Mouse (Mus musculus) embryo, embryonic 9.5 days (tissue): ENCODE results near the gene Camkmt.
A peak's percentile ranks its signal among the peaks of the same experiment; 100 is the strongest.

ENCODE experiments used
- DNase-seq: peaks from one replicate; pipeline ENCODE4 v3.0.0-alpha.2; 2017; ENCODE audit errors: extremely low spot score

Gene Camkmt

DNA sequence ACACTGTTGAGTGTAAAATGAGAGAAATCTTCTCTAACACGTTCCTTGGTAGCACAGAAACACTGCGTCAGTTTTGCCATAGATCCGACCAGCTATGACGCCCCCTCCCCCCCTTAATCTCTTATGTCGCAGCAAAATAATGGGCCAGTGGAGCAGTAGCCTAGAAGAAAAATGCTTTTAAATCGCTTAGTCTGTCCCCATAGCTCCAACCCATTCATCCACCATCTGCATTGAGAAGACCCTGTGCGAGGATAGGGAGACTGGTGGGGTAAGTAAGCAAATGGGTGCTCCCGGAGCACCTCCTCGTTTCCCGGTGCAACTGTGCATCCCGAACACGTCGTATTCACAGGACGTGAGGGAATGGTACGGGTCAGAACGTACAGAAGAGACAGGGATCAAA lies 731 bp upstream of the Camkmt start:
- DNase-seq, result no peak

DNA sequence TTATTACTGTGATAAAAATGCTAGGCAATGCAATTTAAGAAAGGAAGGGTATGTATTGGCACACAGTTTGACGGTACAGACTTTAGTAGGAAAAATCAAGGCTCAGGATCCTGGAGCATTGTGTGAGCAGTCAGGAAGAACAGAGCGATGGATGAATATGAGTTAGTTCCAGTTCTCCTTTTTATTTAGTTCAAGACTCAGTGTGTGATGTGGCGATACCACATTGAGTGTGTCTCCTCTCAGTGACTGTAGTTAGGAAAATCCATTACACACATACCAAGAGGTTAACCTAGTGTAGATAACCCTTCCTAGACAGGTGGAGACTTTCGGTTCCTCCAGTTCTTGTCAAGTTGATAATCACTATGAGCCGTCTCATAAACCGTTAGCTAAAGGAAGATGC lies 1.4 kb downstream of the Camkmt start:
- DNase-seq, result no peak

- no peak for DNase-seq
These were observed 6.0 kb downstream of the Camkmt start for GRCm38 (mm10) chr17:85096396-85096795.

GRCm38 (mm10) chr17:85098677-85099323 lies 8.4 kb downstream of the Camkmt start:
- DNase-seq, result no peak

DNA sequence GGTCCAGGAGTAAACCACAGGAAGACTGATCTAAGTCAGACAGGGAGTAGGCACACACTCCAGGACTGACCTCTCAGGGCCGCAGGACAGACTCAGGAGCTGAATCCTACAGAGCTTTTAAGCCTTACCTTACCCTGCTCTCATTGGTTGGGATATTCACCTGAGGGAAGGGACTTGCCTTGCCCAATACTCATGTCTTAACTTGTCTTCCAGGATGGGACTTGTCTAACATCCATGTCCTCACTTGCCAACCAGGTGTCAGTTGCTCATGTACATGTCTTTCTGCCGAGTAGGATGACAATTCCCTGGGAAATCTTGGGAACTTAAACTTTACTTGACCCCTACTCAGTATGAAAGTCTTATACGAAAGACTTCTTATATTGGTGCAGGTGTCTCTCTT lies 9.9 kb downstream of the Camkmt start:
- no peak for DNase-seq

DNA sequence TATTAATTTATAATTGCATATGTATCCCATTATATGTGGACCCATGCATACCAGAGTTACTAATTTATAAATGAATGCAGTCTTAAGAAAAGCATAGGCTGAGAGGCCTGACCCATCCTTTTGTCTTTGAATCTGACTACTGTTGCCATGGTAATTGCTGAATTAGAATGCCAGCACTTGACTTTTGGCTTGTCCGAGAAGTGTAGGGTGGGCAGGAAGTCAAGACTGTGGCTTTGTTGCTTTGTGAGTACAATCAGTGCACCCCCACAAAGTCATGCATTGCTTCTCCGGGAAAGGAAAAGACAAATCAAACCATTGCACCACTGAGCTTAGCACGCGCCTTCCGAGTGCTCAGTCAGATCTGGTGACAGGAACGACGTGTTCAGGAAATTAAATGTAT lies 11.4 kb downstream of the Camkmt start:
- no peak for DNase-seq

DNA sequence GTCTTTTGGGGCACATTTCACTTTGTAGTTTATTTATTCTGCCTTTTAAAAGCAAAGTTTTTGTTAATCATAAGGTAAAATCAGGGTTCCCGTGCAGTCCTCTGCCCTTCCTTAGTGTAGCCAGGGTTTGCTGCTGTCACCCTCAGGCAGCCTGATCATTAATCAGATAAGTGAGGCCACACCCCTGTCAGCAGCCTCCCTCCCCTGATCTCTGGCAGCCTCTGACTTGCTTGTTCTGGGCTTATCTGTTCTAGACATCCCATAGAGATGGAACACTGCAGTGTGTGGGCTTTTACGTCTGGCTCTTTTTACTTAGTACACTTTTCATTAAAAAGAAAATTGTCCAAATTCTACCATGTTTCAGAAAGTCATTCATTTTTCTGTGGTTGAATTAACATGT lies 13.0 kb downstream of the Camkmt start:
- DNase-seq, result no peak

- no peak for DNase-seq
These were observed 20.3 kb downstream of the Camkmt start for GRCm38 (mm10) chr17:85110640-85111039.

DNA sequence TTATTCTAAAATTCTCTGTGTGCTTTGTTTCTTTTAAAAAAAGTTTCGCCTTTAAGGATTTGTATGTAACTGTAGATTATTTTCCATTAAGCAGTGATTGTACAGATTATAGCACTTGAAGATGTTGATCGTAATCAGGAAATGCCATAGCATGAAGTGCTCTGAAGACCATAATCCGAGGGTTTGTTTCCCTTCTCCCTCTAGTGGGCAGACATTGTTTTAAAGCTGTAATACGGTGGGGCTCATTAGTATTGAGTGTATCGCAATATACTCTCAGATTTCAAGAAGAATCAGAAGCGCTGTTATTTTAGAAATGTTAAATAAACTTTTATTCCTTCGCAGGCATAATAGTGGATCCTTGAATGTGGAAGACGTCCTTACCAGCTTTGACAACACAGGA lies 23.1 kb downstream of the Camkmt start:
- DNase-seq, result no peak

- peak; percentile 29 for DNase-seq
These were observed 26.3 kb downstream of the Camkmt start for GRCm38 (mm10) chr17:85116643-85117042.

- DNase-seq, result no peak
These were observed 48.0 kb downstream of the Camkmt start for GRCm38 (mm10) chr17:85138393-85138792.

- no peak for DNase-seq
These were observed 51.3 kb downstream of the Camkmt start for GRCm38 (mm10) chr17:85141621-85142020.

DNA sequence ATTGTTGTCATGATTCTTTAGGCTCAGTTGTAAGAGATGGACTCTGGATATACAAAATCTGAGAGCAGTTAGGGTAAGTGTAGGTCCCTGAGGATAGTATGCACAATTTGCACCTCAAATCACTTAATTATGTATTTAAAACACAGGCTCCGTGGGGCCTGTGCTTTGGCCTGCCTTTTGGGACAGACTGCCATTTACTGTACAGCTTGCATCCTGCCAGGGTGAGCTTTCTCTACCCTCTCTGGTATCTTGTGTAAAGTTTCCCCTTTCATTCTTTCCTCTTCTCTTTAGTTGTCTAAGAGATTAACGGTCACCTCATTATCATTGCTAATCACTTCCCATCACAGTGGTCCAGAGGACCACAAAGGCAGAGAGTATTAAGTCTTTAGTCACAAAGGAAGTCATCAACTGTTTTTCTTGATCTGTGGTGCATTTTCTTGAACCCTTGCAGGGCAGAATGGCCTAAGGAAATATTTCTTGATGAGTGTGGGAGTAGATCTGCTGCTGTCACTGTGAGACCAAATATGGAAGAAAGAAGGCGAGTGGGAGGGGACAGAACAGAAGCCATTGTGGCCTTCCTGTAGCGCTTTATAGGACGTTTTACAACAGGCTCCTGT lies 52.3 kb downstream of the Camkmt start:
- no peak for DNase-seq

DNA sequence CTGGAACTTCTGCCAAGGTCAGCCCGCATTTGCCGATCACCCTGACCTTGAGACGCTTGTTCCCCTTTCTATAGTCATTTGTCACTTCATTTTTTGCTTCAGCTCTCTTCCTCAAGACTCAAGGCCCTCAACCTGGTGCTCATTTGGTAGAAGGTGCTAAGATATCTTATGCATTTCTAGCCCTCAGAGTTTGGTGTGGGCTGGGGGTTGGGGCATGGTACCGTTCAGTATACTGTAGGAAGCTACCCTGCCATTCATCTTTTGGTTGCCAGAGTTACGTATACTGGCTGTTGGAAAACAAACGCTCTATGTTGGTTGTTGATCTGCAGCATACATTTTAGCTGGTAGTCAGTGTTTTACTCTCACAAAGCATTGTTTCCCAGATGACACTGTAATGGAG lies 53.8 kb downstream of the Camkmt start:
- no peak for DNase-seq

GRCm38 (mm10) chr17:85148348-85148747 lies 58.0 kb downstream of the Camkmt start:
- DNase-seq, result no peak

DNA sequence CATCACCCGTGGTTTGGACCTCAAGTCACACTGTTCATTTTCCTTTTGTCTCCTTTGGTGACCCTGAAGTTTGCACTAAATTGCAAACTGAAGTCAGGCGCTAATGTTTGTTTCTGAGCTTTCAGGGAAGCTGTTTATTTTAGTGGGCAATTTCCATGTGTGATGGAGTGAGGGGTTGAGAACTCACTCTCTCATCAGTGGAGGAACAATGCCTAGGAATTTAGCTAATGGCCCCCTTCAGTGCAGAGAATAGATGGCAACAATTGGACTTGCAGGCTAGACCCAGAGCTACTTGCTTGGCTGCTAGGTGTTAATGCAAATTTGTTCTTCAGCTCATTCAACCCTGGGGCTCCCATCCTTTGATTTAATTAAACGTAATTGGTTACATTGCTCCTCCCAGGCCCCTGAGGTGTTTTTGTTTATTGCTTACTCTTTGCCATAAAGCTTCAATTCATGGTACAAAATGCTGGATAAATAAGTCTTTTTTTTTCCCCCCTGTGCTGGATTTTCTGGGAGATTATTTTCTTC lies 58.9 kb downstream of the Camkmt start:
- no peak for DNase-seq

GRCm38 (mm10) chr17:85151264-85151663 lies 60.9 kb downstream of the Camkmt start:
- DNase-seq, result no peak

DNA sequence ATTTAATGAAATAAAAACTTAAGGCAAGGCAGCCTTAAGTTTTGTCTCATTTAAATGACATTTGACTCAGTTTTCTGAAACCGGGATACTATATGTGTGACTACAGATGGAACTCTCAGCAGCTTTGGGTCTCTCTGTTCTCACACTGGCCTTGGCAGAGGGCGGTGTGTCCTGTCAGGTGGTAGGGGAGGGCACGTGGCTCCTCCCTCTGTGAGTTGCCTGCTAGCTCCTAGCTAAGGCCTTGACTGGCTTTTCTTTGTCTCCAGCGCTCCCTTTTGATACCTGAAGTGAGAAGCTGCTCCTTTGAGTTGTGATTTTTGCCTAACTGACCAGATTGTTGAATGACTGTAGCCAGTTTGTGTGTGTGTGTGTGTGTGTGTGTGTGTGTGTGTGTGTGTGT lies 67.8 kb downstream of the Camkmt start:
- no peak for DNase-seq

DNA sequence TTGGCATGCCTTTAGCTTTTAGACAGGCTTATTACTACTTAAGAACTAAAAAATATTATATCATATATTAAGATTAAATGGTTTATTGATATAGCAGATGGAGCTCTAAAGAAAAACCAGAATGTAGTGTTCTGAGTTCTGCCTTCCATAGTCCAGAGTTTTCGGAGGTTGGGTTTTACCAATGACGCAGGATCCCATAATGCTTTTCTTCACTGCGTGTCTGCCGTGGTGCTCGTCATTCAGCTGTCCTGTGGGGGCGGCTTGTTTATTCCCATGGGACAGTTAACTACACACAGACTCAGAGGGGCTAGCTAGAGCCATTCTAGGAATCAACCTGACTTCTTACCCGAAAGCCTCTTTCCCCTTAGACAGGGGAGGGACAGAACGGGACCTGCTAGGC lies 69.2 kb downstream of the Camkmt start:
- DNase-seq, result no peak

DNA sequence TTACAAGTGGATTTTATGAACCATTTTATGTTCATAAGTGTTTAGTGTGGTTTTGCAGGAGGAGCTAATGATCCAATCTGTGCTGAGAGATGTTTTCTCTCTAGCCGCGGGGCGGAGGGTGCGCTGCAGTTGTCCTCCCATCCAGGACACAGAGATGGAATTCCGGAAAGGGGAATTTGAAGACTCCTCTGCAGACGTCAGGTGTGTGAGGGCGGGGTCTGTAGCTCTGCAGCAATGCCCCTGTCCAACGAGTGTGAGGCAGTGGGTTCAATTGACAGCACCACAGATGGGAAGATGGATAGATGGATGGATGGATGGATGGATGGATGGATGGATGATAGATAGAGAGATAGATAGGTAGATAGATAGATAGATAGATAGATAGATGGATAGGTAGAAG lies 70.4 kb downstream of the Camkmt start:
- no peak for DNase-seq

GRCm38 (mm10) chr17:85162569-85163271 lies 72.4 kb downstream of the Camkmt start:
- no peak for DNase-seq

- DNase-seq, result no peak
These were observed 72.9 kb downstream of the Camkmt start for GRCm38 (mm10) chr17:85163272-85163610.

DNA sequence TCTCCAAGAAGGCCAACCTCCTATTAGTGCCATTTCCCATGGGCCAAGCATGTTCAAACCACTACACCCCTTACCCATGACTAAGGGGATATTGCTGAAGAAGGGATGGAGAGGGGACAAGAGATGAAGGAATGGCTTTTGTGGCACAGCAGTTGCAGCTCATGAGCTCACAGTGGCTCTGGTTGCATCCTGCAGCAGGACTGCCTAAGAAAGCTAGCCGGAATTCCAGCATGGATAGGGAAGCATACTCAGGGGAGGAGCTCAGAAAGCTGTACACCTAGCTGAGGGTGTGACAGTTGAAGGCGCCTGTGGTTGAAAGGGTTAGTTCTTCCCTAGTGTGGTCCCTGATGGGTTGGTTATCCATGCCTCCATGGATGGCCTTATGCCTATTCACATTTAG lies 78.4 kb downstream of the Camkmt start:
- DNase-seq, result no peak
